Mouse (Mus musculus) E14TG2a.4 (cell line): ENCODE measurements at regions not wholly inside any gene's neighbourhood (a gene's known extent, or its start where the extent isn't known, plus 50 kb on each side); places are given as distances from the start of the nearest gene placed in this dataset.

Experiments
- H3K27me3 ChIP-seq: 2 replicates; pipeline ENCODE4 v1.6.1; 2014; ENCODE audit warnings: low read length, control low read depth; ENCODE audit not compliant: insufficient read depth
- H3K36me3 ChIP-seq: 2 replicates; pipeline ENCODE4 v1.6.1; 2014; ENCODE audit warnings: low read length, control low read depth; ENCODE audit not compliant: insufficient read depth
- H3K4me1 ChIP-seq: replicated peaks from 2 replicates; pipeline ENCODE4 v1.6.1; 2014; ENCODE audit warnings: low read depth, low read length, control low read depth
- H3K4me3 ChIP-seq: replicated peaks from 2 replicates; pipeline ENCODE4 v1.5.1; 2014; ENCODE audit warnings: mild to moderate bottlenecking, low read length
- H3K9me3 ChIP-seq: 2 replicates; pipeline ENCODE4 v1.6.1; 2014; ENCODE audit warnings: low read length, control low read depth
- CTCF ChIP-seq: conservative IDR thresholded peaks from 2 replicates; pipeline ENCODE4 v1.5.1; 2014; ENCODE audit warnings: low read length
- NANOG ChIP-seq: IDR thresholded peaks from 2 replicates; pipeline ENCODE4 v1.6.1; 2014; ENCODE audit warnings: borderline replicate concordance, low read length, mixed read lengths
- POU5F1 ChIP-seq: IDR thresholded peaks from 2 replicates; pipeline ENCODE4 v1.6.1; 2014; ENCODE audit warnings: low read length, borderline replicate concordance

GRCm38 (mm10) chr5:106789136-106789535 lies 92.0 kb upstream of the Zfp644 start:
- no peaks in the 10 kb centered on the region; the same call in 1 of the 2 replicates for H3K9me3 ChIP-seq
- H3K4me1 ChIP-seq, result peaks cover 14% of the 10 kb centered on the region
- TF ChIP-seq NANOG (no peak), CTCF (no peak), POU5F1 (no peak)
- H3K27me3 ChIP-seq, result peaks cover 6% of the 10 kb centered on the region; the same call in 1 of the 2 replicates
- H3K4me3 ChIP-seq, result no peak overlapping the region
- no peaks in the 10 kb centered on the region for H3K36me3 ChIP-seq

- H3K9me3 ChIP-seq, result no peaks in the 10 kb centered on the region; the same call in 1 of the 2 replicates
- peaks cover 25% of the 10 kb centered on the region for H3K4me1 ChIP-seq
- no peak overlapping the region for H3K4me3 ChIP-seq
- no peaks in the 10 kb centered on the region for H3K36me3 ChIP-seq
- H3K27me3 ChIP-seq, result no peaks in the 10 kb centered on the region; the same call in 1 of the 2 replicates
- TF ChIP-seq POU5F1, result no peak
- no peak for TF ChIP-seq NANOG
- no peak for TF ChIP-seq CTCF
Observed at GRCm38 (mm10) chr5:106785065-106785464, 88.0 kb upstream of the Zfp644 start.

GRCm38 (mm10) chr5:106783864-106784609 lies 87.0 kb upstream of the Zfp644 start:
- no peaks in the 10 kb centered on the region; the same call in 1 of the 2 replicates for H3K9me3 ChIP-seq
- H3K27me3 ChIP-seq, result no peaks in the 10 kb centered on the region; the same call in 1 of the 2 replicates
- no peak for TF ChIP-seq POU5F1
- no peak for TF ChIP-seq CTCF
- no peak for TF ChIP-seq NANOG
- no peaks in the 10 kb centered on the region for H3K36me3 ChIP-seq
- H3K4me3 ChIP-seq, result no peak overlapping the region
- peaks cover 25% of the 10 kb centered on the region for H3K4me1 ChIP-seq

DNA sequence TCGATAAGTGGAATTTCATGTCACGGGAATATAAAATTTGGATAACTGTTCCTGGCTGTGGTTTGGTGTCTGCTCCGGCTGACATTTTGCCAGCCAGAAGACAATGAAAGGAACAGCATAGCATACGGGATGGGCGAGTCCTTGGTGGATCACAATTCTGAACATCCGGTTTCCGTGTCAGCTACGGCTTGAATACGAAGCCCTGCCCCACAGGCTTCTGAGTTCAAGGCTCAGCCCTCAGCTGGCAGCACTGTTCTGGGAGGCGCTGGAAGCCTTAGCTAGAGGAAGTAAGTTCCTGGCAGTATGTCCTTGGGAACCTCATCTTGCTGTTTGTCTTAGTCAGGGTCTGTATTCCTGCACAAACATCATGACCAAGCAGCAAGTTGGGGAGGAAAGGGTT lies 83.7 kb upstream of the Zfp644 start:
- TF ChIP-seq NANOG (no peak), CTCF (no peak), POU5F1 (no peak)
- Histone ChIP-seq H3K4me3 (no peak overlapping the region), H3K36me3 (no peaks in the 10 kb centered on the region), H3K27me3 (no peaks in the 10 kb centered on the region; the same call in 1 of the 2 replicates), H3K4me1 (peaks cover 43% of the 10 kb centered on the region), H3K9me3 (no peaks in the 10 kb centered on the region; the same call in 1 of the 2 replicates)

GRCm38 (mm10) chr5:106778176-106778781 lies 81.2 kb upstream of the Zfp644 start:
- TF ChIP-seq CTCF (no peak), NANOG (no peak), POU5F1 (no peak)
- Histone ChIP-seq H3K36me3 (no peaks in the 10 kb centered on the region), H3K27me3 (no peaks in the 10 kb centered on the region; the same call in 1 of the 2 replicates), H3K4me3 (no peak overlapping the region), H3K9me3 (no peaks in the 10 kb centered on the region), H3K4me1 (peaks cover 52% of the 10 kb centered on the region)

- TF ChIP-seq CTCF (no peak), POU5F1 (no peak), NANOG (no peak)
- no peaks in the 10 kb centered on the region for H3K36me3 ChIP-seq
- peaks cover 68% of the 10 kb centered on the region for H3K4me1 ChIP-seq
- no peaks in the 10 kb centered on the region for H3K9me3 ChIP-seq
- no peak overlapping the region for H3K4me3 ChIP-seq
- no peaks in the 10 kb centered on the region; the same call in 1 of the 2 replicates for H3K27me3 ChIP-seq
Observed at GRCm38 (mm10) chr5:106775010-106775693, 78.1 kb upstream of the Zfp644 start.

DNA sequence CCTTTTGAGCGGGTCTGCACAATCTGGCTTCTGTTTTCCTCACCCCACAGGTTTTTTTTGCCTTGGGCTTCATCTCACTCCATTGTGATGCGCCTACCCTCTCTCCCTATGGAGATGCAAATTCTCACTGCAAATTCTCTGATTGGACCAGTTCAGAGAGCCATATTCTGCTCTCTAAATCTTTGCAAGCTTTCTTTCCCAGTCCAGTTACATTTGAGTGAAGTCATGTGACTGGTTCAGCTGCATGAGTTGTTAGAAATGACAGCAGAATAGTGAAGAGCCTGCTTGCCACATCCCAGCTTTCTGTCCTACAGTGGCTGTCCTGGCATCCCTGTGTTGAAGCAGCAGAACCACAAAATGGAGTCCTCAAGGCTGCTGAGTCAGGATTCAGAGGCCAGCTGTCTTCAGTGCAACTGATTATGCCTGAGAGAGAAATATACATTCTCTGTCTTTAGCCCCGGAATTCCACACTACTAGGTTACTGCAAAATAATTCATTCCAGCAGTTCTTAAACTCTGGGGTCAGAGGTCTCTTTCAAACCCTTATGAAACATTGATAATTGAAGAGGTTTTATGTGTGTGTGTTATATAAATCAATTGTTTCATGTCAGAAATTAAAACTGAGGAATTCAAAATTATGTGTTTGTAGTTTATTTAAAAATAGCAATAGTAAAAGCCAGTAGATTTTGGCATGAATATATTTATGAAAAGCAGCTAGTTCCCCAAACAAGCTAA lies 76.3 kb upstream of the Zfp644 start:
- no peak overlapping the region for H3K4me3 ChIP-seq
- no peaks in the 10 kb centered on the region for H3K9me3 ChIP-seq
- H3K4me1 ChIP-seq, result peaks cover 72% of the 10 kb centered on the region
- no peaks in the 10 kb centered on the region for H3K36me3 ChIP-seq
- H3K27me3 ChIP-seq, result no peaks in the 10 kb centered on the region; the same call in 1 of the 2 replicates
- TF ChIP-seq CTCF (no peak), NANOG (peak; percentile 24; the same call in 1 of the 2 replicates), POU5F1 (peak; percentile 85)
